Mouse (Mus musculus) olfactory bulb, adult 2 months (tissue): ENCODE measurements around the gene 4930563M21Rik.

ENCODE experiments used
- CTCF ChIP-seq: fragments of 200-500 bp; IDR thresholded peaks from 2 replicates; pipeline ENCODE4 v1.5.1; 2012; ENCODE audit warnings: low read depth, mild to moderate bottlenecking, low read length, moderate library complexity; ENCODE audit not compliant: insufficient read depth
- POLR2A ChIP-seq: fragments of 200-500 bp; IDR thresholded peaks from 2 replicates; pipeline ENCODE4 v1.6.1; 2012; ENCODE audit warnings: mild to moderate bottlenecking, low read depth, low read length, moderate library complexity; ENCODE audit not compliant: insufficient read depth

DNA sequence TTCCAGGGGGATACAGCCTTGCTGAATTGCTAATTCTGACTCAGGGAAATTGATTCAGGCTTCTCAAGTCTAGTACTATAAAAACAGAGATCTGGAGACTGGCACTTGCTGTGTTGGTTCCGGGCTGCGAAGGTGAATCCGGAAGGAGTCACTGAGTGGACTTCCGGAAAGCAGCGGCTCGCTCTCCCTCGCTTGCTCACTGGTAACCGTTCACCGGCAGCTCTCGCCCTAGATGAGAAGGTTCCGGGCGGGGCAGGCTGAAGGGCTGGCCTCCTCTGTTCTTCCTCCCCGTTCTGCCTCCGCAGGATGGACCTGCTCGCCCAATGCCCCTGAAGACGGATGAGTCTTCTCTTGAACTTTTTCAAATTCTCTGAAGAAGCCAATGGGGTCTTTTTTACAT is 16.9 kb upstream of the 4930563M21Rik start:
- TF ChIP-seq POLR2A: no peak
- TF ChIP-seq CTCF: no peak
